Mouse (Mus musculus) cerebellum, adult 9-11 months (tissue): ENCODE measurements around the gene Rad17.

Source experiments
- DNase-seq: peaks from one replicate; pipeline ENCODE4 v3.0.0; 2022

Gene Rad17

DNA sequence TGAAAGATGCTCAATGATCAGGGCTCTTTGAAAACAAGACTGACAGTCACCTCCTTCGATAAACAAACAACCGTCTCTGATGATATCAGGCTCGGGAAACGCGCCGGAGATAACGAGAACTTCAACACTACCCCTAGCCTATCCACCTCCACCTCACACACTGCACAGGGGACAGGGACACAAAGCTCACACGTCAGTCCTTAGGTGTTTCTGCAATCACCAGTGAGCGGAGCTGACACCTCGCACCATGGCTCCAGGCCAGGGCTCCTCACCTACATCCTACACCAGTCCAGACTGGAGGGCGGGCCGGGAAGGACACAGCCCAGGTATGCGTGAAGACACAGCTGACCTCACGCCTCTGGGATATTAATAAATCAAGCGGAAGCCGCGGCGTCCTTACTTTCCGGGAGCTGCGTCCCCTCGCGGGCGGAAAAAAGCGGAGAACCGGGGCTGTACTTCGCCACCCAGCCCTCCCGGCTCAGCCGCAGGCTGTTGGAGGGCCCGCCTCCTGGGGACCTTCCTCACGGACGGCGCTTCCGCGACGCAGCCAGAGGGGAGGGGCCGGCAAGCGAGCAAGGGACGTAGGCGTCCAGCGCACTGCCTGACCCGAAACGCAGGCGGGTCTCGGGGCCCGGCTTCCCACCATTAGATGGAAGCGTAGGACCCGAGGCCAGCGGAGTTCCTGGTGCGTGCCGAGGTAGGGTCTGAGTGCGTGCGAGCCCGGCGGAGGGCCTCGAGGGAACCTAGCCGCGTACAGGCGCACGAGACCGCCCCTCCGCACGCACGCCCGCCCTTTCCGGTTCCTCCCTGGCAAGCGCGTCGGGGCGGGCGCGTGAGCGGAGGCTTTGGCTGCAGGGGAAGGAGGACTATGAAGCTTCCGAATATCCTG is at the start of gene Rad17, which contains the start of gene Ak6:
Gene Rad17 (minus strand): TSS at position 502 of the 889 bp plus-strand sequence.
Gene Ak6 (plus strand): TSS at position 430 of the 889 bp plus-strand sequence.
- DNase-seq = peak; percentile 95

DNA sequence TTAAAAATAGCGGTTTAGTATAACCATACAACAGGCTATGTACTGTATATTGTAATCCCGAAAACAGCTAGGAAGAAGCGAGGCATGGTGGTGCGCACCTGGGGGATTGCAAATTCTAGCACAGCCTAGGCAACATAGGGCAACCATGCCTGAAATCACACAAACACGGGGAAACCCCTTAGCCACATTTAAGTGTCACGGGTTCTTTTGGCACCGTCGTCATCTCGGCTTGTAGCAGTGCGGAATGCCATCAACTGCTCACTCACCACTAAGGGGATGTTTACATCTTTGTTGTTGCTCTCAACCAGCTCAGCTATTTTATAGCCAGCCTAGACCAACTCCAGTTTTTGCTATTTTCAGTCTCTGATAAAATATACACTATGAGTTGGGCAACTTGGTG is 48.0 kb upstream of the Rad17 start:
- DNase-seq = no peak

DNA sequence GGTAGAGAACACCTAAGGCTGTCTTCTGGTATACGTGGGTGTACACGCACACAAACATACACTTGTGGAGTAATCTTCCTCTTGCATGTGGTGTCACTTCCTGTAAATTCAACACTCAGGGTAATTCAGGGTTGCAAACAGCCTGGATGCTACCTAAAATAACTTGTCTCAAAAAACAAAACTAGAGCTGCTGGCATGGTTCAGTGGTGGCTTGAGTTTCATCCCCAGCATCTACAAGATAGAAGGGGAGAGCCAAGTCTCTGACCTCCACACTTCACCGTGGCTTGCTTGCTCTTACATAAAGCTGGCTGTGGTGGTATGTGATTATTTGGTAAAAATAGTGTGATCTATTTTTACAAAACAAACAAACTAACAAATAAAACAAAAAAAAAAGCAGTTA is 46.7 kb upstream of the Rad17 start:
- DNase-seq = no peak

DNA sequence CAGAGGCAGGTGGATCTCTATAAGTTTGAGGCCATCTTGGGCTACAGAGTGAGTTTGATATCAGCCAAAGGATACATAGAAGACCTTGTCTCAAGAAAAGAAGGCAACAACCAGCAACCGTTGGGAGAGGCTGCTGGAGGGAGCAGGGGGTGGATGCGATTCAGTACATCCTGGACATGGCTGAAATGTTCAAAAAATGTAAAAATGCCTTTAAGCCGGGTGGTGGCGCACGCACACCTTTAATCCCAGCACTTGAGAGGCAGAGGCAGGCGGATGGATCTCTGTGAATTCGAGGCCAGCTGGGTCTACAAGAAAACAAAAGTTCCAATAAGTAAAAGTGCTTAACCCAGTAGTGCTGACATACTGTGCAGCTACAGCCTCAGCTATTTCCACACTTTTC is 36.7 kb upstream of the Rad17 start:
- DNase-seq = no peak

DNA sequence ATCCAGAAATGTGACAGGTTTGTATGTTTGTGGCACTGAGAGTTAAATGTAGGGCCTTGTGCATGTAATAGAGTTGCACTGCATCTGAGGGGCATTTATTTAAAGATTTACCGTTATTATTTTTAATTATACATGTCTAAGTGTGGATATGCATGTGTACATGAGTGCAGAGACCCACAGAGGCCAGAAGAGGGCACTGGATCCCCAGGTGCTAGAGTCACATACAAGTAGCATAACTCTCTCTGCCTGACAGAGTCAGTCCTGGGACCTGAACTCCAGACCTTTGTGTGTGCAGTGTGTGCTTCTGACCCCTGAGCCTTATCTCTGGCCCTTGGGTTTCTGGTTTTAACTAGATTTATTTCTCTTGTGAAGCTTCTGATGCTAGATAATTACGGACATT is 33.5 kb upstream of the Rad17 start:
- DNase-seq = no peak

DNA sequence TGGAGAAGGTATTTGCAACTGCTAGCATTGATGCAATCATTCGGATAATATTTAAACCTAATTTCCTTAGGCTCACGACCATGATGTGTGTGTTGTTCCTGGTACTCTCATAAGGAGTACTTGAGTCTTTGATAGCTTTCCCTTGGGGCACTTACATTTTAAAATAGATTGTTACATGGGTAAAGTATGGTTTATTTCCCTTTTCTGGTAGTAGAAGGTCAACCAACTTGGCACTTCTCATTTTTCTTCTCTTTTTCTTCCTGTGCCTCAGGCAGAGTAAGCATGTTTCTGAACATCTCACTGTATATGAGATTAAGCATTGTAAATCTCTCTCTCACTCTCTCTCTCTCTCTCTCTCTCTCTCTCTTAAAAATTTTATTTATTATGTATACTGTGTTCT is 32.0 kb upstream of the Rad17 start:
- no peak for DNase-seq

DNA sequence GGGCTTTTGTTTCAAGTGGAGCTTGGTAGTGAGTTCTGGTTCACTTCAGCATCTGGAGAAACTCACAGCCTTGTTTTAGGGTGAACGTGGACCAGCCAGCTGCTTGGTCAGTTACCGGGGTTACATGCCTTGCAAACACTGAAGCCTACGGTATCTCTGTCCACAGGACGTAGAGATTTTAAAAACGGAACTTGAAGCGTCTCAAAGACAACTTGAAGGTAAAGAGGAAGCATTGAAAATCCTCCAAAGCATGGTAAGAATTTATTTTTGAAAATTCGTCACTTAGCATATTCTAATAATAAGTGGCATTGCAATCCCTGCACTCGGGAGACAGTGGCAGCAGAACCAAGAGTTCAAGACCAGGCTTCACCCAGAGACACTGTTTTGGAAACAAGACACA is 30.8 kb upstream of the Rad17 start:
- no peak for DNase-seq

DNA sequence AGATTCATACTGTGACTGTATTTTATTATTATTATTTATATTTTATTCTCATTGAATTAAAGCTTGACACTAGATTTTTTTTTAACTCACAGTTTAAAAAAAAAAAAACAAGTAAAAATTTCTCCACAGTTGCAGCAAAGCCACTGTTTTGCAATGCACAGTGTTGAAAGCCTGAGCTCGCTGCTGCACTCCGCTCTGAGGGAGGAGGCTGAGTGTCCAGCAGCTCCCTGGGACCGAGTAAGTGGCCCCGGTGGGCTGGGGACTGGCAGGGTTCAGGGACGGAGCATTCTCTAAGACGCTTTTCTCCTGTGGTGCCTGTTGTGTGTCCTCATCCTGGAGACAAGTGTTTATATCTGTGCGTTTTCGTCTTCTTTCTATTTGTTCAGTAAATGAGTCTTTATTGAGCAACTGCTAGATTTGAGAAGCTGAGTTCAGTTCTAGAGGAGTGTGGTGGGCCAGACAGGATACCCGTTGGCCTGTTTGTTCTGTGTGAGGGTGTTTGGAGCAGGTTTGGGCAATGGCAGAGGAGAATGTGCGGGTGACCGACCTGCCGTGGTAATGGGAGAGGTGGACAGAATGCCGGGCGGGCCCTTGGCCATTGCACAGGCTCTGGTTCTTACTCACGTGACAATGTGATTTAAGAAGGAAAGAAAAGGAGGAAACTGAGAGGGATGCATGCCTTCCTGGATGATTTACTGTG is 25.2 kb upstream of the Rad17 start:
- DNase-seq = no peak

DNA sequence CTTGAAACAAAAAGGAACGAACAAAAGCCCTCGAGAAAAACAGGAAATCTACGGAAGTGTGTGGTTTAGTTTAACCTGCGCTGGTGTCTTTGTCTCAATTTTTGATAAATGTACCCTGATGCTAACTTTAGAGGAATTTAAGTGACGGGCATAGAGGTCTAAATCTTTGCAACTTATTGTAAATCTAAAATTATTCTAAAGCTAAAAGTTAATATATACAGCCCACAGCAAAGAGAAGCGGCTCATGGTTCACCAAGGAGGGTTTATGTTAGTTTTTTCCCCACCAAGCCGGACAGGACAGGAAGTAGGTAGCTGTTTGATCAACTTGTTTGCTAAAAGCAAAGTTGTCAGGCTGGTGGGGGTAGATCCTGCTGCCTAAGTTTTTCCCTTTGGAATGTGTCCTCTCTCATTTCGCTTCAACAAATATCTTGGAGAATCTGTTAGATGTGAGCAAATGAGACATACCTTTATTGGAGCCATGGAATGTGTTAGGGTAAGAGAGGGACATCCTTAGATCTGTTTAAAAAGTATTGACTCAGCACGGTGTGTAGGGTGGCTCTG is 19.4 kb upstream of the Rad17 start:
- DNase-seq = no peak

DNA sequence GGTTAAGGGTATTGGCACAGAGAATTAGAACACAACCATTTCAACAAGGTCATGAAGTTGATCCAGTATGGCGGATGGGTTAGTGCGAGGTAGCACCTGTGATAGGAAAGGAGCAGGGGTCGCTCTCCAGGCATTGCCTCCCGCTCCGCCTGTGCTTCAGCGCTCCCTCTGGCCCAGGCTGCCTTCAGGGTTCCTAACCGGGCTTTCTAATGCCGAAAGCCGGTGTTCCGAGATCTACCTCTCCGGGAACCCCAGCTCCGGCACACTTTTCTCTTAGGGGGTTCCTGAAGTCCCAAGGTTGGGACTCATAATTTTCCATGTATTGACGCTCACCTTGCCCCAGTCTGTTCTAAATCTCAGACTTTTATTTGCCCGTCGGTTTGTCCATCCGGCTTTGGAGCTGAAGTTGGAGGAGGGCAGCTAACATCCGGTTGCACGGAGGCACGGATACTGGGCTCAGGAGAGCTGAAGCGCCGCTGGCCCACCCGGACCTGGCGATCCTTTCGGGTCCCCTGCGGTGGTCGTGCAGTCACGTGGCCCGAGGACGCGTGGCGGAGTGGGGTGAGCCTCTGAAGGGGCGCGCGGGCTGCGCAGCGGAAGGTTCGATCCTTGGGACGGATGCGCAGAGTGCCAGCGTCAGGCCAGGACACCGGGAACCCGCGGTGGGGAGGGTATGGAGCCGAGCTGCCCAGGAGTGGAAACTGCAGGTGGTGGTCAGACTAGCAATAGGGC is 18.6 kb upstream of the Rad17 start, which contains the start of gene Ccdc125:
Gene Ccdc125 (plus strand): TSS at position 427 of the 732 bp plus-strand sequence.
- DNase-seq = no peak

DNA sequence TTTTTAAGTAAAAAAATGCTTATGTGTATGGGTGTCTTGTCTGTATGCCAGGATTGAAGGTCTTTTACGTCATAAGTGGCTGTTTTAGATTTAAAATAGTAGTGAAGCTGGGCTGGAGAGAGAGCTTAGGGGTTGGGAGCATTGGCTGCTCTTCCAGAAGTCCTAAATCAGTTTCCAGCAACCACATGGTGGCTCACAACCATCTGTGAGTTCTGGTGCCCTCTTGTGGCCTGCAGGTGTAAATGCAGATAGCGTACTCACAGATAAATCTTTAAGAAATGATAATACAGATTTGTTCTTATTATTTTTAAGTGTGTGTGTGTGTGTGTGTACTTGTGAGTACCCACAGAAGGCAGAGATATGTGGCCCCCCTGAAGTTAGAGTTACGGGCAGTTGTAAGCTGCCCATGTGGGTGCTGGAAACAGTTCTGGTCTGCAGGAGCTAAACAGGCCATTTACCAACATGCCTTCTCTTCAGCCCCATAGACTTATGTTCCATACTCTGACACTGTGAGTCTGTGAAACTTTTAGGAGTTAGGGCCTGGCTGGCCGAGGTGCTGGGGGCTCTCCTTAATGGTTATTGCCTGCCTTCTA is 9.1 kb upstream of the Rad17 start:
- DNase-seq = peak; percentile 50

DNA sequence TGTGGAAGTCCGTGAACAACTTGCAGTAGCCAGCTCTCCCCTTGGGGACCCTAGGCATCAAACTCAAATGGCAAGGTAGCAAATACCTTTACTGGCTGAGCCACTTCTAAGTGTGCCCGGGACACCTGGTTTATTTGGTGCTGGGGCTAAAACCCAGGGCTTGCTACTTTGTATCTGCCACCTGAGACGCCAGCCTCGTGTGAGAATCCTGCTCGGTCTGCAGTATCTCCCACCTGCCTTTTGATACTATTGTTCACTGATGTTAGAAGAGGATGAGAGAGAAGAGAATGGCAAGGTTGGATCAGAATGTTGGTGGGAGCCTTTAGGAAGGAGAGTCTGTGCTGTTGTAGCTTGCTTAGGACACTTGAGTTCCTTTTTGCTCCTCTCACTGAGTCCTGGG is 7.2 kb upstream of the Rad17 start:
- DNase-seq = no peak

DNA sequence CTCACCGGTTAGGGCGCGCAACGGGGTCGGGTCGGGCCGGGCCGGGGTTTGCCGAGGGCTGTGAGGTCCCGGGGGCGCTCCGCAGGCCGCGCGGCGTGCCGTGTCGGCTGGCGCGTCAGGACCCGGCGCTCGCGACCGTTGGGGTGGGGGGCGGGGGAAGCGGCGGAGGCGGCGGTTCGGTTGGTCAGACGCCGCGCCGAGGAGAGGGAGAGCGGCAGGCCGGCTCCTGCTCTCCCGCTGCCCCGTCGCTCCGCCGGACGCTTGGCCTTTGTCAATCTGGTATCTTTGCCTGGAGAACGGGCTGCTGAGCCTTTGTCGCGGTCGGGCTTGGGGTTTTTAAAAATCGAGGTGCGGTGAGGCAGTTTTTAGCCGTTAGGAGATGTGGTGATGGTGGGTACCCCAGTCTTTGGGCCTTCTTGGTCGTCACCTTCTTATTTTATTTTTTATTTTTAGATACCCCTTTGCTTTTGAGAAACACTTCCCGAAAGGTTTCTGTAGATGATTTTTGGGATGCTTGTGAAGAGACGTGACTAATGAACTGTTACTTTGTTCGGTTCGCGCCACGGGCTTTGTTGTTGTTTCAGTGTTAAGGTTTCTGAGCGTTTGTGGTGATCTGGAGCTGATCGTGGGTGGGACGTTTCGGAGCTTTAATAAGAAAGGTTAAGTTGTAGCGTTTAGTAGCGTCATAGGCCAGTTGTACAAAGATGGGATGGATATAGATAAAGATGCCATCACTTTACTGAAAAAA is 762 bp upstream of the Rad17 start, which contains the start of gene Taf9:
Gene Taf9 (plus strand): TSS at position 141 of the 748 bp plus-strand sequence.
- DNase-seq = no peak

DNA sequence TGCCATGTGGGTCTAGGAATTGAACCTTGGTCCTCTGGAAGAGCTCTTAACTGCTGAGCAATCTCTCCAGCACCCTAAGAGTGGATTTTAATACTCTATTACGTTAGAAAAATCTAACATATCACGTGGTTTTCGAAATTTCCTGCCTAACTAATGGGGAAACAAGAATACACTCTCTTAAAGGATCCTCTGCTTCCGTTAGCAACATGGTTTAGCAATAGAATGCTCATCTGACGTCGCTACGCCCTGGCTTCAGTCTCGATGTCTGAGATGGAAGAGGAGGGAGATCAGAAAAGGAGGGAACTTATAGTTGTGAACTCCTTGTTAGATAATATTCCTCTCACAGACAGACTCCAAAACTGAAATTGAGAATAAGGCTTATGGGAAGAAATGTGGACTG is 2.6 kb downstream of the Rad17 start:
- DNase-seq = no peak

DNA sequence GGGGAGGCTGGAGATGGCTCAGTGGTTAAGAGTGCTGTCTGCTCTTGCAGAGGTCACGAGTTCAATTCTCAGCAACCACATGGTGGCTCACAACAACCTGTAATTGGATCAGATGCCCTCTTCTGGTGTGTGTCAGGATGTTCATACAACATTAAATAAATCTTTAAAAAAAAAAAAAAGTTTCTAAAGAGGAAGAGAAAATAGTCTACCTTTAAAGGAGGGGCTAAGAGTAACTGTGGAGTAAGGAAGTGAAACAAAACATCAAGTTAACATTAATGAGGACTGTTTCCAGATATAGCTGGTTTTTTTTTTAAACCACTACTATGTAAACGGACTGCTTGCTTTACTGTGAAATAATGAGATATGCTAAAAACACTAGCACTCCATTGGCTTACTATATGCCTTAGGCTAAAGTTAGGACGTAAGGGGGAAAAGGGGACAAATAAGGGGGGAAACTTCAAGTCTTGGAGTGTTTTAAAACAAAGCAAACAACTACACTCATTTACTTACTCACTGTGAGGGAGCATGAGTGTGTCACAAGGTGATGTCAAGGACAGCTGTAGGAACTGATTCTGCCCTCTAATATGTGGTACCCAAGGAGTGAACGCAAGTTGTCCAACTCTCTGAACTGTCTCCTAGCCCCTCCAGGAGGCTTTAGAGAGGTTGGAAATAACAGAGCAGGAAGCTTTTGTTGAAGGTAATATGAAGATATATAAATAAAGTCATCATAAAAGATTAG is 8.2 kb downstream of the Rad17 start:
- DNase-seq = no peak

DNA sequence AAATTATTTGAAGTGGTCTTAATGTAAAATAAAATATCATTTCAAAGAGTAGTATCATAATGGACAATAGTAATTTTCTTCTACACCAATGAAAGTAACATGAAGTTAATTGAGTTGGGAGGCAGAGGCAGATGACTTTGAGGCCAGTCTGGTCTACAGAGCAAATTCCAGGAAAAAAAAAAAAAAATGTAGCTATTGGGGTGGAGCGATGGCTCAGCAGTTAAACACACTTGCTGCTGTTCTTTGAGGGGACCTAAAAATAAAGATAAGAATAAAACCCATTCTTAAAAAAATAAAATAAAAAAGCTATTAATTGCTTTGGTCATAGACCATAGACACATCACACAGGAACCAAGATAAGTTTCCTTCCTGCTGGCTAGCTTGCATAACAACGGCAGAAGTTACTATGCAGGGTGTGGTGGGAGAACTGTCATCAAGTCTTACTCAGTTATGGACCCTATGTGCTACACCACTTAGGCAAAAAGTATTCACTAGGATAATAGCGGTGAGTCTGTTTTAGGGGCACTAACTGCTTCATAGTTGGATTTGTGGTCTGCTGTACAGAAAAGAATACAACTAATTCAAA is 16.7 kb downstream of the Rad17 start:
- DNase-seq = no peak

DNA sequence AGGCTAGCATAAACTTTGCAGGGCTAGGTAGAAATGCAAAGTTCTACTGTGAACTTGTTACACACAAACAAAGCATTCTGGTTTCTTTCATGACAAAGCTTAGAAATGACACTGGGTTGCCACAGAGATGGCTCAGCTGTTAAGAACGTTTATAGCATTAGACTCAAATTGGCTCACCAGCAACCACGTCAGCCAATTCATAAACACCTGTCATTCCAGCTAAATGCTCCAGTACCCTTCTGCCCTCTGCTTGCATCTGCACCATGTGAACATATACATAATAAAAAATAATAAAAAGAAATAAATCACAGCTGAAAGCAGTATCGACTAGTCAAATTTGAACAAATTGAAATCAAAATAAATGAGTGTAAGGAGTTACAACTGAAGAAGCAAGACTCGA is 28.6 kb downstream of the Rad17 start:
- no peak for DNase-seq

DNA sequence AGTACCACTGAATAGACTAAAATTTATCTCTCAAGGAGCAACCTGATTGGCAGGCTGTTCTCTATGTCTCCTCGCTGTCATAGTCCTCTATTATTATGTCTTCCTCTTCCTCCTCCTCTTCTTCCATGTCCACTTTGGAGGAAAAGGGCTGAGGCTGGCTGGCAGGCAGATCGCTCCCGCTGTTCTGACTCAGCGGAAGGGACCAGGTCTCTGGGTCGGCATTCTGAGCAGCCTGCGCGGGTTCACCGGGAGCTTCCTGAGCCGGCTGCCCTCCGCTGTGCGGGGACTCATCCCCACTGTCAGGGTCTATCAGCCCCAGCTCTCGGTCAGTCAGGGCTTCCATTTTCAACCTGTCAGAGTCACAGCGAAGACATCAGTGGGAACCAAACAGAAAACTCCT is 33.3 kb downstream of the Rad17 start:
- DNase-seq = peak; percentile 58

DNA sequence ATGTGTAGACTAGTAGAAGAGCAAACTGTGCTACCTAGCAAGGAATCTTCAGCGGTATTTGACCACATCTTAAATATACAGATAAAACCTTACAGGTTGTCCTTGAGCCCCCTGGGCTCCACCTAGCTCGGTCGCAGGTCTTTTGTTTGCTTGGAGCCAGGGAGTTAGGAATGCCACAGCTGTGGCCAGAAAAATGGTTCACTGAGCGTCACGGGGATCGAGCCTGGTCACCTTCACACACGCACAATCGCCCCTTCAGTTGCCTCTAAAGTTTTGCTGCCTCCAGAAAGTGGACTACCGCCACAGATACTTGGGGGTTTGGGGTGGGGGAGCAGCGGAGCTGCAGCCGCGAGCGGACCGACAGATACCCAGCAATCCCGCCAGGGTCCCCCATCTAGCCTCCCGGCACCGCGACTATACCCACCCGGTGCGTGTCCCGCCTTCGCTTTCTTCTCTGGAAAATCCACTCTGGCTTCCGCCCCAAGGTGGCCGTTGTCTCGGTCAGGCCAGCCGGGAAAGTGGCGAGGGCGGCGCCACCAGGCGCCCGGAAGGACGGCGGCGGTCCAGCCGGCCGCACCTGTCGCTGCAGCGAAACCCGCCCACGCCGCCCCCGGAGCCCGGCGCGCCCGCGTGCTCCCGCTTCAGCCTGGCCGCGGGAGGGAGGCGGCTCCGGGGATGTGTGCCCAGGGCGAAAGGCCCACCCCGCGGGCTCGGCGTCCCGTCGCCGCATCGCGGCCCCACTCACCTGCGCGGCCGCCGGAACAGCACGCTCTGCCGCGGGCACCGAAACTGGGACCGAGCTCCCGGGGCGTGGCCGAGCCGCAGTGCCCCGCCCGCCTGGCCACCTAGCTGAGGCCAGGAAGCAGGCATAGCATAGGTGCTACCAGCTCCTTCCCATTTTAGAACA is 34.4 kb downstream of the Rad17 start, which contains the start of gene Marveld2:
Gene Marveld2 (minus strand): TSS at position 791 of the 907 bp plus-strand sequence.
- DNase-seq = peak; percentile 88
